Mouse (Mus musculus) cerebellum, adult 18-20 months (tissue): ENCODE results near the gene Srsf3.
A peak's percentile ranks its signal among the peaks of the same experiment; 100 is the strongest.
"Not testable (repeated sequence)": the region's sequence is repeated elsewhere in the genome, so short reads cannot be mapped to it uniquely, and the experiment has no call there.

Experiments used
- DNase-seq, 2 experiments: peaks; one replicate each; pipeline ENCODE4 v3.0.0; 2021

Gene Srsf3

GRCm38 (mm10) chr17:29032274-29033069 is at the start of gene Srsf3:
TSS of gene Srsf3 (plus strand) at chr17:29032628.
- DNase-seq, result peak; percentile 99

- DNase-seq, result no peak
Observed at GRCm38 (mm10) chr17:28984724-28985420, 47.6 kb upstream of the Srsf3 start.

- no peak for DNase-seq
Observed at GRCm38 (mm10) chr17:28986833-28987232, 45.6 kb upstream of the Srsf3 start.

GRCm38 (mm10) chr17:28987713-28988112 is 44.7 kb upstream of the Srsf3 start:
- DNase-seq, result peak; percentile 39 to 46

- no peak for DNase-seq
Observed at GRCm38 (mm10) chr17:28988291-28988690, 44.1 kb upstream of the Srsf3 start.

GRCm38 (mm10) chr17:28988996-28989395 is 43.4 kb upstream of the Srsf3 start:
- DNase-seq, result no peak

- DNase-seq, result no peak
Observed at GRCm38 (mm10) chr17:28990060-28990459, 42.4 kb upstream of the Srsf3 start.

GRCm38 (mm10) chr17:28991286-28991685 is 41.1 kb upstream of the Srsf3 start:
- DNase-seq, result no peak

GRCm38 (mm10) chr17:28992105-28992504 is 40.3 kb upstream of the Srsf3 start:
- DNase-seq, result peak; percentile 12 to 24

GRCm38 (mm10) chr17:28993004-28993403 is 39.4 kb upstream of the Srsf3 start:
- DNase-seq, result not testable (repeated sequence)

- DNase-seq, result no peak
Observed at GRCm38 (mm10) chr17:28994615-28995014, 37.8 kb upstream of the Srsf3 start.

- no peak for DNase-seq
Observed at GRCm38 (mm10) chr17:29000465-29000864, 32.0 kb upstream of the Srsf3 start.

- DNase-seq, result no peak
Observed at GRCm38 (mm10) chr17:29003740-29004139, 28.7 kb upstream of the Srsf3 start.

- no peak for DNase-seq
Observed at GRCm38 (mm10) chr17:29005002-29005401, 27.4 kb upstream of the Srsf3 start.

GRCm38 (mm10) chr17:29006812-29007211 is 25.6 kb upstream of the Srsf3 start:
- no peak for DNase-seq

GRCm38 (mm10) chr17:29007243-29007640 is 25.2 kb upstream of the Srsf3 start:
- peak in 1 of 2 experiments; percentile 33 for DNase-seq

- peak; percentile 86 to 97 for DNase-seq
Observed at GRCm38 (mm10) chr17:29007641-29008325, 24.6 kb upstream of the Srsf3 start, which contains the start of gene Stk38. TSS of gene Stk38 (minus strand) at chr17:29007995.

GRCm38 (mm10) chr17:29008326-29008650 is 24.1 kb upstream of the Srsf3 start:
- no peak for DNase-seq

- no peak for DNase-seq
Observed at GRCm38 (mm10) chr17:29009181-29009580, 23.2 kb upstream of the Srsf3 start.

GRCm38 (mm10) chr17:29014235-29014634 is 18.2 kb upstream of the Srsf3 start:
- no peak for DNase-seq

GRCm38 (mm10) chr17:29015638-29016037 is 16.8 kb upstream of the Srsf3 start:
- DNase-seq, result peak in 1 of 2 experiments; percentile 35

- no peak for DNase-seq
Observed at GRCm38 (mm10) chr17:29016705-29017104, 15.7 kb upstream of the Srsf3 start.

GRCm38 (mm10) chr17:29018292-29018984 is 14.0 kb upstream of the Srsf3 start:
- DNase-seq, result no peak
